Mouse (Mus musculus): ENCODE results near the gene Olfr115.

Gene Olfr115

DNA sequence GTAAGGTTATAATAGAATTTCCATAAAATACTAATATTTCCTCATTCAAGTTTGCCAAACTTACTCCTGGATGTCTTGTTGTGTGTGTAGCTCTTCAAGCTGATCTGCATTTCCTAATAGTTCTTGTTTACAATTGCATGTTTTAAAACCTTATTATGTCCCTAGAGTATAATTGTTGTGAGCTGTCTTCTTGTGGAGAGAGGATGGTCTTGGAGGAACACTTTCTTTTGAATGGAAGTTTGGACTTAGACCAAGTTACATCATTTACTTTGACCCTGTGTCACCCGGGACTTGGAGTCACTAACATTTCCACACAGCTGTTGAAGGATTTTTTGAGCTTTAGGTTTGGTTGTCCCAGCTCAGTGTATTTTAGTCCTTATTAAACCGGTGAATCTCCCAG lies at the start of gene Olfr115, which contains the start of gene Olfr116:
Gene Olfr115 (minus strand): TSS at position 101 of the 400 bp plus-strand sequence.
Gene Olfr116 (minus strand): TSS at position 191 of the 400 bp plus-strand sequence.
- no peak for DNase-seq (ENCODE audit: low spot score)

DNA sequence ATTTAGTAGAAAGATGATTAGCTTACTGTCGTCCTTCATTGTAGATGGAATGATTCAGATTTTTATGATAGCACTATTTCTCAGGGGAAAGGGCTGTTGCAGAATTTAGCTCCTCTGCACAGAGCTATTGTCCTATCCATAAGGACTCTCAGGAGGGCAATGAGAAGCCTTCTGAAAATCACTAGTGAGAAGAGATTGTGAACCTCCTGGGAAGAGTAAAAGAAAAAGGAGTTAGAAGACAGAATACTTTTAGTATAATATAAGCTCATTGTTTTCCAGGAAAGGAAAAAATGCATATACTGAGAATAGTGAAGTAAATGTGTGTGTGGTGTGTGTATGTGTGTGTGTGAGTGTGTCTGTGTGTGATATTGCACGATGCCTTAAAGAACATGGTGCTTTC lies 39.8 kb upstream of the Olfr115 start, which contains the start of gene Olfr118:
Gene Olfr118 (plus strand): TSS at position 301 of the 400 bp plus-strand sequence.
- no peak for DNase-seq (ENCODE audit: low spot score)

DNA sequence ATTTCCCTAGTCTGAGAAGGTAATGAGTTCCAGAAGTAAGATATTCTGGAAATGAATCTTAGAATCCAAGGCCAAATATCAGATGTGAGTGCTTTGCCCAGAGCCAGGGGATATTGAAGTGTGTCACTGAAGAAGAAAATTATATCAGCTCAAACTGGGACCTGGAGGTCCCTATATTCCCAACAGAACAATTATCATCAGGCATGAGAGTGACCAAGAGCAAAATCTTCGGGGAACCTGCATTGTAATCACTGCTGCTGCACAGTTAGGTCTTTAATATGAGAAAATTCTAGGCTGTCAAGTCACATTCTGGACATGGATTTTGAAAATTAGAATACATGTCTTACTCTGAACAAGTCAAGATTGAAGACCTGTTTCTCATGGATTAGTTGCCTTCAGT lies 36.8 kb upstream of the Olfr115 start, which contains the start of gene Olfr117:
Gene Olfr117 (minus strand): TSS at position 101 of the 400 bp plus-strand sequence.
- DNase-seq (ENCODE audit: low spot score), result no peak

- no peak for DNase-seq (ENCODE audit: low spot score)
These were observed 34.3 kb downstream of the Olfr115 start, which contains the start of gene Olfr114 for GRCm38 (mm10) chr17:37592643-37593042. TSS of gene Olfr114 (minus strand) at chr17:37592743.

DNA sequence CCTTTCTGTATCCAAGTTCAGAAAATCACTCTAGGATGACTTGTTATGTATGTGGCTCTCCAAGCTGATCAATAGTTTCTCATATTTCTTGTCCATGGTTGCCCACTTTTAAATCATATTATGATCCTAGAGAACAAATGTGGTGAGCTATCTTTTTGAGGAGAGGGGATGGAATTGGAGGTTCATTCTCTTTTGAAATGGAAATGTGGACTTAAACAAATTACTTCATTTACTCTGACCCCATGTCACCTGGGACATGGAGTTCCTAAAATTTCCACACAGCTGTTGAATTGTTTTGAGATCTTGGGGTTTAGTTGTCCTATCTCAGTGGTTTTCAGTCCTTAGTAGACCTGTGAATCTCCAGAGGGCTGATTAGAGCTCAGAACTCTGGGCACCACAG lies 49.3 kb downstream of the Olfr115 start, which contains the start of gene Olfr113:
Gene Olfr113 (minus strand): TSS at position 101 of the 400 bp plus-strand sequence.
- no peak for DNase-seq (ENCODE audit: low spot score)

DNA sequence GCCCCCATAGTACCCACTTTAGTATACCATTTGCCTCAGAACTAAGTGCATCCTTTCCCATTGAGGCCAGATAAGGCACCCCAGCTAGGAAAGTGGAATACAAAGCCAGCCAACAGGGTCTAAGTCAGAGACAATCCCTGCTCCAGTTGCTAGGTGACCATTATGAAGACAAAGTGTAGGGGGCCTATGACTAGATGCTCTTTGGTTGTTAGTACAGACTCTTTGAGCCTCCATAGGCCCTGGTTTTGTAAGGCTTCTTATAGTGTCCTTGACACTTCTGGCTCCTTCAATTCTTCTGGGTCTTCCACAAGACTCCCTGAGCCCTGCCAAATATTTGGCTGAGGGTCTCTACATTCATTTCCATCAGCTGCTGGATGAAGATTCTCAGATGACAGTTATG lies 57.6 kb downstream of the Olfr115 start, which contains the start of gene Olfr112:
Gene Olfr112 (minus strand): TSS at position 101 of the 400 bp plus-strand sequence.
- no peak for DNase-seq (ENCODE audit: low spot score)

Measured in ovary, postnatal 14 days (tissue).